Mouse (Mus musculus) lung, postnatal 0 days (tissue): ENCODE results near the gene Traf2.

Experiments
- CTCF ChIP-seq: IDR thresholded peaks from 2 replicates; pipeline ENCODE4 v1.5.1; 2016; ENCODE audit warnings: antibody characterized with exemption, mild to moderate bottlenecking
- EP300 ChIP-seq: IDR thresholded peaks from 2 replicates; pipeline ENCODE4 v1.6.1; 2016; ENCODE audit warnings: antibody characterized with exemption, mild to moderate bottlenecking, control low read depth

DNA sequence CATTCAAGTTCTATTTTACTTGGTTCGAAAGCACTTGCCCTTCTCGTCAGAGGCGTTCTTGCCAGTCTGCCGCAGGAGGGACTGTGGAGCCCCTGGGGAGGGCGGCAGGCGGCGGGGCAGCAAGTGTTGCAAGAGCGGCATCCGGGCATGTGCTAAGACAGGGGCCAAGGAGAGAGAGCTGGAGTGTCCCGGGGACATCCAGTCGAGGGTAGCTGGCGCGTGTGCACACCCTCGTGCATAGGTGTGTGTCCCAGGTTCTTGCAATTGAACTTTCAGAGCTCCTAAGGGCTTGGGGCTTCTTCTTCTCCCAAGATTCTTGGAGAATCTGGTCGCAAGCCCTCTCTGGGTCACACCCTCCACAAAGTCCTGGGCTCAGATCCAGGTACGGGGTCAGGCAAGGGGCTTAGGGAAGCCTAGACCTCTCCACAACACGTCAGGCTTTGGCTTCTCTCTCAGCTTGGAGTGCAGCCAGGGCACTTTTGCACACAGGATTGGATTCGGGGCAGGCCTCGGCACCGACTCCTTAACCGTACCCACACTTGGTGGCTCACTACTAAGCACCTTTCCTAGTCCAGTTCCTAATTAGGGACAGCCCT, 28.8 kb upstream of the Traf2 start:
- TF ChIP-seq CTCF (no peak), EP300 (no peak)
